Mouse (Mus musculus): ENCODE measurements at regions not wholly inside any gene's neighbourhood (a gene's known extent, or its start where the extent isn't known, plus 50 kb on each side); places are given as distances from the start of the nearest gene placed in this dataset.

DNA sequence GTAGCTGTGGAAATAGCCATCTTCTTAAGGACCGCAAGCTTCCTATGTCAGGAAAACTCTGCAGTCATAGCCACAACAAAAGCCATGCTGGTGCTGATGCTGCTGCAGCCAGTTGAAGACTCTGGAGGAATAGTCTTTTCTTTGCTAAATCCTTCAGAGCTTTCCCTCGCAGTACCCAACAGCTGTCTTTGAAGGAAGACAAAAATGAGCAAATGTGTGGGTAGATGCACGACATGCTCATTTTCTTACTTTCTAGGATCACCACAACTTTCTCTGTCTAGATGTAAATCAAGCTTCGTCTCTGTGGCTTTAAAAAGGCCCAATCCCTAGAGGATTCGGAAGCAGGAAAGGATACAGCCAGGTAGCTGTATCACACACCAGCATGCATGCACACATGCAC is 222.6 kb upstream of the Apob start:
- TF ChIP-seq CTCF (IDR thresholded peaks at IDR 0.05; ENCODE audit: low read depth) = no peak
- no peak for TF ChIP-seq EP300 (IDR thresholded peaks at IDR 0.05; ENCODE audit: low read depth)

Data from liver, embryonic 14.5 days (tissue).